Mouse (Mus musculus) 416B (cell line): ENCODE measurements around the gene Cadps2.

ENCODE experiments used
- DNase-seq: peaks from one replicate; pipeline ENCODE4 v3.0.0; 2011; ENCODE audit warnings: low read depth

Gene Cadps2

GRCm38 (mm10) chr6:23360596-23360995 lies 478.6 kb downstream of the Cadps2 start:
- no peak for DNase-seq

- DNase-seq: no peak
Measured at GRCm38 (mm10) chr6:23356141-23356540, 483.1 kb downstream of the Cadps2 start.

GRCm38 (mm10) chr6:23353480-23353879 lies 485.7 kb downstream of the Cadps2 start:
- no peak for DNase-seq

- no peak for DNase-seq
Measured at GRCm38 (mm10) chr6:23337411-23338063, 501.7 kb downstream of the Cadps2 start.

- no peak for DNase-seq
Measured at GRCm38 (mm10) chr6:23314945-23315344, 524.3 kb downstream of the Cadps2 start.

GRCm38 (mm10) chr6:23314291-23314690 lies 524.9 kb downstream of the Cadps2 start:
- no peak for DNase-seq

GRCm38 (mm10) chr6:23306046-23306445 lies 533.2 kb downstream of the Cadps2 start:
- DNase-seq: no peak

GRCm38 (mm10) chr6:23298596-23298995 lies 540.6 kb downstream of the Cadps2 start:
- no peak for DNase-seq

GRCm38 (mm10) chr6:23294685-23295084 lies 544.5 kb downstream of the Cadps2 start:
- no peak for DNase-seq

- no peak for DNase-seq
Measured at GRCm38 (mm10) chr6:23288752-23289151, 550.5 kb downstream of the Cadps2 start.

GRCm38 (mm10) chr6:23281514-23281820 lies 557.8 kb downstream of the Cadps2 start:
- DNase-seq: no peak

- no peak for DNase-seq
Measured at GRCm38 (mm10) chr6:23280811-23281513, 558.3 kb downstream of the Cadps2 start.

- DNase-seq: no peak
Measured at GRCm38 (mm10) chr6:23273483-23273882, 565.7 kb downstream of the Cadps2 start.

GRCm38 (mm10) chr6:23272979-23273378 lies 566.2 kb downstream of the Cadps2 start:
- DNase-seq: no peak

- no peak for DNase-seq
Measured at GRCm38 (mm10) chr6:23272542-23272941, 566.7 kb downstream of the Cadps2 start.

- no peak for DNase-seq
Measured at GRCm38 (mm10) chr6:23260738-23261050, 578.5 kb downstream of the Cadps2 start.

- DNase-seq: no peak
Measured at GRCm38 (mm10) chr6:23260016-23260737, 579.0 kb downstream of the Cadps2 start.

- DNase-seq: no peak
Measured at GRCm38 (mm10) chr6:23257981-23258380, 581.2 kb downstream of the Cadps2 start.

- DNase-seq: no peak
Measured at GRCm38 (mm10) chr6:23255161-23255560, 584.1 kb downstream of the Cadps2 start.

GRCm38 (mm10) chr6:23254644-23255043 lies 584.6 kb downstream of the Cadps2 start:
- no peak for DNase-seq

GRCm38 (mm10) chr6:23253353-23254311 lies 585.6 kb downstream of the Cadps2 start:
- no peak for DNase-seq
